Mouse (Mus musculus): ENCODE measurements around the gene Grin2a. TPM values are rescaled to one million over a fixed set of nuclear protein-coding genes. Genes with fewer than 3 reads are reported as not detected.

Grin2a gene
- polyA plus RNA-seq, 1 experiment from 2014 or later = not detected

- no peak overlapping the region for H3K4me3 ChIP-seq (ENCODE audit: inconsistent target)
- no peak overlapping the region for H3K27ac ChIP-seq
- WGBS (ENCODE audit: missing documents) = 74% methylated on average over 3 of the region's 3 CpGs
Measured at GRCm38 (mm10) chr16:9865710-9866109, 129.7 kb downstream of the Grin2a start.

GRCm38 (mm10) chr16:9865039-9865438 is 130.3 kb downstream of the Grin2a start:
- H3K79me2 ChIP-seq (ENCODE audit: inconsistent target) = no peaks in the 10 kb centered on the region
- H3K27ac ChIP-seq = no peak overlapping the region
- H3K4me3 ChIP-seq (ENCODE audit: inconsistent target) = no peak overlapping the region
- no peaks in the 10 kb centered on the region for H3K36me3 ChIP-seq (ENCODE audit: inconsistent target)
- 77% methylated on average over 4 of the region's 4 CpGs for WGBS (ENCODE audit: missing documents)

More at GRCm38 (mm10) chr16:9865710-9866109, 129.7 kb downstream of the Grin2a start:
- Histone ChIP-seq H3K79me2 (ENCODE audit: inconsistent target) (no peaks in the 10 kb centered on the region), H3K36me3 (ENCODE audit: inconsistent target) (no peaks in the 10 kb centered on the region)

- H3K36me3 ChIP-seq (ENCODE audit: inconsistent target) = no peaks in the 10 kb centered on the region
- H3K27ac ChIP-seq = no peak overlapping the region
- no peak overlapping the region for H3K4me3 ChIP-seq (ENCODE audit: inconsistent target)
- WGBS (ENCODE audit: missing documents) = 88% methylated on average over 2 of the region's 2 CpGs
- H3K79me2 ChIP-seq (ENCODE audit: inconsistent target) = no peaks in the 10 kb centered on the region
Measured at GRCm38 (mm10) chr16:9857758-9858157, 137.6 kb downstream of the Grin2a start.

GRCm38 (mm10) chr16:9851265-9851988 is 143.9 kb downstream of the Grin2a start:
- Histone ChIP-seq H3K36me3 (ENCODE audit: inconsistent target) (no peaks in the 10 kb centered on the region), H3K4me3 (ENCODE audit: inconsistent target) (no peak overlapping the region), H3K27ac (no peak overlapping the region), H3K79me2 (ENCODE audit: inconsistent target) (no peaks in the 10 kb centered on the region)
- WGBS (ENCODE audit: missing documents) = 90% methylated on average over 12 of the region's 12 CpGs

DNA sequence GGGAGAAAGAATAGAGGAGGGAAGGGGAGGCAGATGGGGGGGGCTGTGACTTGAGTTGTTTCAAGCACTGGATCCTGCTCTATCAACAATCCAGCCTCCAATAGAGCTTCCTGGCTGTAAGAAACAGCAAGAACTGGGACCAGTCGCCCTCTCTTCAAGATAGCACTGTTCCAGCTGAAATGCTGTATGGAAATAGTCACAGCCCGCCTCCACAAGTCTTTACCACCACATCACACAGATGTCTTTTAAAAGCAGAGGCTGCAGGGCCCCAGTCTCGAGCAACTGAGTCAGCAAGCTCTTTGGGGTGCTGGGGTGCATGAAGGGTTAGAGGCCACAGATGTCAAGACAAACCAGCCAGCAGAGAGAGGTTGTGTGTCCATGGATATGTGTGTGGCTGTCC is 153.9 kb downstream of the Grin2a start:
- WGBS (ENCODE audit: missing documents) = 47% methylated on average over 3 of the region's 3 CpGs
- no peaks in the 10 kb centered on the region for H3K36me3 ChIP-seq (ENCODE audit: inconsistent target)
- H3K4me3 ChIP-seq (ENCODE audit: inconsistent target) = no peak overlapping the region
- no peaks in the 10 kb centered on the region for H3K79me2 ChIP-seq (ENCODE audit: inconsistent target)
- H3K27ac ChIP-seq = no peak overlapping the region

DNA sequence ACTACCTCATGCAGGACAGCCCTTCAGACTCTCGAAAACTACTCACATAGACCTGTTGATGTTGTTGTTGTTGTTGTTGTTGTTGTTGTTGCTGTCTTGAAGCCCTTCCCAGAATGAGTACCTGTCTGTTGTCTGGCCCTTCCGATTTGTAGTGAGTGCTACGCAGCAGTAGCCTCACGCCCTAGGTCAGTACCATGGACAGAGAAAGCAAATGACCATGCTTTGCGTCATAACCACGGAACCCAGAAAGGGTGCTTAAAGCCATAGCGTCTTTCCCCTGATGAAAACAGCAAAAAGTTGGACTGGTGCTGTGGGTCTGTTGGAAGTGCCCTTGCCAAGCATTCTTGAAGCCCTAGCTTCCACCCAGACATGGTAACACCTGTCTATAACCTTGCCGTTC is 158.8 kb downstream of the Grin2a start:
- Histone ChIP-seq H3K27ac (no peak overlapping the region), H3K4me3 (ENCODE audit: inconsistent target) (no peak overlapping the region), H3K36me3 (ENCODE audit: inconsistent target) (no peaks in the 10 kb centered on the region), H3K79me2 (ENCODE audit: inconsistent target) (no peaks in the 10 kb centered on the region)
- 42% methylated on average over 7 of the region's 8 CpGs for WGBS (ENCODE audit: missing documents)

- Histone ChIP-seq H3K4me3 (ENCODE audit: inconsistent target) (no peak overlapping the region), H3K27ac (no peak overlapping the region), H3K36me3 (ENCODE audit: inconsistent target) (no peaks in the 10 kb centered on the region), H3K79me2 (ENCODE audit: inconsistent target) (no peaks in the 10 kb centered on the region)
- 69% methylated on average over 2 of the region's 2 CpGs for WGBS (ENCODE audit: missing documents)
Measured at GRCm38 (mm10) chr16:9834236-9834635, 161.1 kb downstream of the Grin2a start.

- H3K36me3 ChIP-seq (ENCODE audit: inconsistent target) = no peaks in the 10 kb centered on the region
- no peak overlapping the region for H3K4me3 ChIP-seq (ENCODE audit: inconsistent target)
- 79% methylated on average over 2 of the region's 2 CpGs for WGBS (ENCODE audit: missing documents)
- H3K79me2 ChIP-seq (ENCODE audit: inconsistent target) = no peaks in the 10 kb centered on the region
- H3K27ac ChIP-seq = no peak overlapping the region
Measured at GRCm38 (mm10) chr16:9825110-9825483, 170.3 kb downstream of the Grin2a start.

DNA sequence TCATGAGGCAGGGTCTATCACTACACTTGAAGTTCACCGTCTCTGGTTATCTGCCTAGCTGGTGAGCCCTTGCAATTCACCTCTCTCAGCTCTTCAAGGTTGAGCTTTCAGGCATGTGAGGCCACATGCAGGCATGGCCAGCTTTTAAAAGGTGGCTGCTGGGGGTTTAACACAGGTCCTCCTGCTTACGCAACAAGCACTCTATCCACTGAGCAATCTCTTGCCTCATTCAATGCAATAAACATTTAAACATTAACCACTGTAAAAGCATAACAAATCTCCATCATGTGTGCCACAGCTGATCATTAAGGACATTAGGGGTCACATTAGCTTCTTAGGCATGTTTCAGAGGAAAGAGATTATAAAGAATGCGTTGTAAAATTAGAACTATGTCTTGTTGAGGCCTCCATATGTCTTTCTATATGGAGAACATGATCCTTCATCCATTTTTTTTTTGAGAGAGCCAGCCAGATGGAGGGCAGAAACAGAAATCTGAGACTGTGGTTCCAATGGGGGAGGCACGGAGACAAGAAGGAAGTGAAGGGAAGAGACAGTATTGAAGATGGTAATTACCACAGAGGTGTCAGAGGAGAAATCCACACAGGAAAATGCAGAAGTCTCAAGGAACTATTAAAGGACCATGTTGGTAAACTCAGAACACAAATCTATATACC is 170.8 kb downstream of the Grin2a start:
- Histone ChIP-seq H3K79me2 (ENCODE audit: inconsistent target) (no peaks in the 10 kb centered on the region), H3K36me3 (ENCODE audit: inconsistent target) (no peaks in the 10 kb centered on the region), H3K27ac (no peak overlapping the region), H3K4me3 (ENCODE audit: inconsistent target) (no peak overlapping the region)
- 85% methylated on average over 4 of the region's 4 CpGs for WGBS (ENCODE audit: missing documents)

DNA sequence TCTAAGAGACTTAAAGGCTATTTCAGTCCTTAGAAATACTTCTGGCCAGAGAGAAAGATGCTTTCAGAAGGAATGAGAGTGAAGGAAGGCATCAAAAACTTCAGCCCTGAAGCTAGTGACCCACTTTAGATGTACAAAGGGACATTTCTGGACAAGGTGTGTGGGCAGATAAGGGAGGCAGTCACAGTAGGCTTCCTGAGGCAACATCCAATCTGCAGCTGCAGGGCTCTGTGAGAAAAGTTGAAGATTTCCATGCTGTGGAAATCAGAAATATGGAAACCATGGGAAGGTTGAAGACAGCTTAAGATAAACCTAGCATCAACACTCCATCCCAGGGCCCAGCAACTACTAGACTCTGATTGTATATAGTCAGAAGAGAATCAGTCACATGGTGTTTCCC is 171.7 kb downstream of the Grin2a start:
- H3K4me3 ChIP-seq (ENCODE audit: inconsistent target) = no peak overlapping the region
- no peaks in the 10 kb centered on the region for H3K79me2 ChIP-seq (ENCODE audit: inconsistent target)
- no peak overlapping the region for H3K27ac ChIP-seq
- no peaks in the 10 kb centered on the region for H3K36me3 ChIP-seq (ENCODE audit: inconsistent target)

GRCm38 (mm10) chr16:9819508-9819907 is 175.9 kb downstream of the Grin2a start:
- Histone ChIP-seq H3K4me3 (ENCODE audit: inconsistent target) (no peak overlapping the region), H3K36me3 (ENCODE audit: inconsistent target) (no peaks in the 10 kb centered on the region), H3K79me2 (ENCODE audit: inconsistent target) (no peaks in the 10 kb centered on the region), H3K27ac (no peak overlapping the region)
- WGBS (ENCODE audit: missing documents) = 79% methylated on average over 3 of the region's 3 CpGs

DNA sequence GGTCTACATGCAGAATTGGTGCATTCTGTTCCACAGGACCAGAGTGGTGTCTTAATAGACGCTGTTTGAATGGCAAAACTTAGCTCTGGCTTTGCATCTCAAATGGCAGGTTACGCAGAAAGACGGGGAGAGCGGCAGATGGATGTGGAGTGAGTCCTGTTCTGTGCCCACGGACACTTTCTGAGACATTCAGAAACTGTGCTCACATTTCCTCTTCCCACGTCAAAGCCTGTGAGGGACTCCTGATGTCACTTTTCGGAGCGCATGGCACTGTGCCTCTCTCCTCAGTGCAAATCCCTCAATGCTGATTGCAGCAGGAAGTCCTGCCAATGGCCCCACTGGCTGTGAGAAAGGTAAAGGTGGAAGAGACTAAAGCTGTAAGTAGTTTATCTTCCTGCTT is 194.0 kb downstream of the Grin2a start:
- H3K27ac ChIP-seq = no peak overlapping the region
- no peaks in the 10 kb centered on the region for H3K79me2 ChIP-seq (ENCODE audit: inconsistent target)
- 71% methylated on average over 8 of the region's 8 CpGs for WGBS (ENCODE audit: missing documents)
- H3K36me3 ChIP-seq (ENCODE audit: inconsistent target) = no peaks in the 10 kb centered on the region
- no peak overlapping the region for H3K4me3 ChIP-seq (ENCODE audit: inconsistent target)

- H3K79me2 ChIP-seq (ENCODE audit: inconsistent target) = no peaks in the 10 kb centered on the region
- H3K27ac ChIP-seq = no peak overlapping the region
- WGBS (ENCODE audit: missing documents) = 80% methylated on average over 1 of the region's 1 CpGs
- H3K36me3 ChIP-seq (ENCODE audit: inconsistent target) = no peaks in the 10 kb centered on the region
- no peak overlapping the region for H3K4me3 ChIP-seq (ENCODE audit: inconsistent target)
Measured at GRCm38 (mm10) chr16:9800221-9800620, 195.1 kb downstream of the Grin2a start.

DNA sequence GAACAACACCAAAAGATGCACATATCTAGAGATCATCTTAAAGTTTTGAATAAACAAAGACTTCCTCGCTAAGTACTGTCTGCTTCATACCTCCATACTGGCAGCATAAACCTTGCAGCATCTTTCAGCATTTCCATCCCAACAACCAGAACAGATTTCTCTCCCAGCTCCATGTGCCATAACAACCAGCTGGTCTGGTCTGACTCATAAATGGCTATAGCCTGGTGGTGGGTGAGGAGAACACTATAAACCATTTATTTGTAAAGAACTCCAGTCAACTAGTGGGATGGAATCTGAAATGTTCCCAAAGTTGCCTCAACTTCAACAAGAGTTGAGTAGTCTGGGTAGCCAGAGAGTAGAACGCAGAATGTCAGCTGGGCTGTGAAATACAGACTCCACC is 202.4 kb downstream of the Grin2a start:
- Histone ChIP-seq H3K4me3 (ENCODE audit: inconsistent target) (no peak overlapping the region), H3K36me3 (ENCODE audit: inconsistent target) (no peaks in the 10 kb centered on the region), H3K27ac (no peak overlapping the region), H3K79me2 (ENCODE audit: inconsistent target) (no peaks in the 10 kb centered on the region)
- WGBS (ENCODE audit: missing documents) = 92% methylated on average over 2 of the region's 2 CpGs

DNA sequence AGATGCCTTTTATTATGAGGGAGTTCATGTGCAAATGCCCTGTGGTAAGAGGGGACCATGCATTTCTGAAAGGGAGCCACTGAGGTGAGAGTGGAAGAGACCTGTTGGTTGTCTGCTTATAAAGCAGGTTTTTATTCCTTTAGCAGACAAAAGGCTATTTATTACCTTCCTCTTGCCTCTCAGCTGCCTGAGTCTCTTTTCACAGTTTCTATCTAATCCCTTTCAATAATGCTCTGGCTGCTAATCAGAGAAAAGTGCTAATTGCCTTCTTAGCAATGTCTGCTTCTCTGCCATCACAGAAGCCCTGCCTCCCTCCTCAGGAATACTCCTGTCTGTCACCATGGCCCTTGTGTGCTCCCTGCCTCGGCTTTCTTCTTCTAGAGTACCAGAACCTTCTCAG is 209.1 kb downstream of the Grin2a start:
- 20% methylated on average over 1 of the region's 1 CpGs for WGBS (ENCODE audit: missing documents)
- H3K4me3 ChIP-seq (ENCODE audit: inconsistent target) = no peak overlapping the region
- no peak overlapping the region for H3K27ac ChIP-seq
- no peaks in the 10 kb centered on the region for H3K36me3 ChIP-seq (ENCODE audit: inconsistent target)
- no peaks in the 10 kb centered on the region for H3K79me2 ChIP-seq (ENCODE audit: inconsistent target)

Data from macrophage (primary cell).